Mouse (Mus musculus) left cerebral cortex, adult 2 months (tissue): ENCODE data around the gene Hspb2. TPM values are rescaled to one million over a fixed set of nuclear protein-coding genes. Genes with fewer than 3 reads are reported as not detected.

Experiments
- DNase-seq, 2 experiments: peaks; one replicate each; pipeline ENCODE4 v3.0.0; 2021 to 2022; ENCODE audit warnings: low spot score in 2 of 2, mixed read lengths in 1 of 2; ENCODE audit errors: extremely low spot score in 1 of 2
- H3K27ac ChIP-seq: fragments of 200-600 bp; 2 replicates; pipeline ENCODE4 v1.8.1; 2022
- H3K4me3 ChIP-seq: fragments of 200-600 bp; 2 replicates; pipeline ENCODE4 v1.8.1; 2022
- CTCF ChIP-seq: fragments of 200-600 bp; IDR thresholded peaks from 2 replicates; pipeline ENCODE4 v1.8.1; 2022; ENCODE audit warnings: antibody characterized with exemption, mild to moderate bottlenecking, moderate library complexity
- intact Hi-C: fragments of 180-260 bp; cut with DNase I; formaldehyde crosslinking; loops from one replicate; pipeline ENCODE4 v1.15.1; 2025
- total RNA-seq, 2 experiments: library from RNA; stranded (reverse); gene quantifications; 2 replicates each; pipeline ENCODE4 v1.2.3; 2021

The Hspb2 gene
- total RNA-seq, 2 experiments from 2014 or later: 1.4 to 1.5 TPM

- intact Hi-C loops: loop anchor here (2.0 to 5.0 kb wide), 2 partner anchors 27 to 41 kb away; partner anchors contain the start of gene Fdxacb1
- Histone ChIP-seq H3K27ac (no peak overlapping the region), H3K4me3 (no peak overlapping the region)
- no peak for TF ChIP-seq CTCF
- DNase-seq: no peak
These were observed 26.1 kb downstream of the Hspb2 start for GRCm38 (mm10) chr9:50725921-50726590.

GRCm38 (mm10) chr9:50724661-50725330, 27.4 kb downstream of the Hspb2 start:
- intact Hi-C loops: loop anchor here (5.0 kb wide), 1 partner anchor 43 kb away; the partner anchor contains the start of gene Fdxacb1
- Histone ChIP-seq H3K4me3 (no peak overlapping the region), H3K27ac (no peak overlapping the region)
- TF ChIP-seq CTCF: no peak
- DNase-seq: no peak

DNA sequence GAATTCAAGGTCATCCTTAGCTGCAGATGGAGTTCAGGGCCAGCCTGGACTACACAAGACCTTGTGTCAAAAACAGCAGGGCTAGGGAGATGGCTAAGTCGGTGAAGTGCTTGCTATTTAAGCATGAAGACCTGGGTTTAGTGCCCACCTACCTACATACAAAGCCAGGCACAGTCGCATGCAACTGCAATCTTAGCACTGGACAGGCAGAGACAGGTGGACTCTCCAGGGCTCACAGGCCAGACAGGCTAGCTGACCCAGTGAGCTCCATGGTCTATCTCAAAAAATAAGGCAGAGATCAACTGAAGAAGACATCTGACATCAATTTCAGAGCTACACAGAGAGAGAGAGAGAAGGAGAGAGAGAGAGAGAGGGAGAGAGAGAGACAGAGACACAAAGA, 28.0 kb downstream of the Hspb2 start:
- TF ChIP-seq CTCF: no peak
- DNase-seq: no peak
- Histone ChIP-seq H3K27ac (no peak overlapping the region), H3K4me3 (no peak overlapping the region)
- intact Hi-C loops: no loop called here

DNA sequence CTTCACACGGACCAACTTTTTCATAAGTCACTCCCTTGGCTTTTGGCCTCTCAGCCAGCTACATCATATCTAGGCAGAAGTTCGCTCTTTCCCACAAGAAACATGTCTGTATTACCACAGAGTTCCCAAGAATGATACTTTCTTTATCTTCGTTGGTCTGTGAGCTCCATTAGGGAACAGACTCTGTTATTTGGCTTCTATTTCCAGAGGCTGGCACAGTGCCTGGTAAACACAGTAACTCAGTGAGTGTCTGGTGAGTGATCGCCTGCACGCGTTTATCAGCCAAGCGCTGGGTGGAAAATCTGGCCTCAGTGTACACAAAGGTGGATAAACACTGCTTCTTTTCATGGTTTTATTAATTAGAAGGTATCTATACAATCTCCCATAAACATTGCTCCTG, 28.7 kb downstream of the Hspb2 start:
- intact Hi-C loops: no loop called here
- no peak overlapping the region for H3K4me3 ChIP-seq
- H3K27ac ChIP-seq: peak overlapping the region; percentile 44; the same call in 1 of the 2 replicates
- DNase-seq: peak in 1 of 2 experiments; percentile 50
- no peak for TF ChIP-seq CTCF

- TF ChIP-seq CTCF: no peak
- intact Hi-C loops: no loop called here
- no peak overlapping the region for H3K27ac ChIP-seq
- DNase-seq: no peak
- H3K4me3 ChIP-seq: no peak overlapping the region
These were observed 29.7 kb downstream of the Hspb2 start for GRCm38 (mm10) chr9:50722451-50722911.

DNA sequence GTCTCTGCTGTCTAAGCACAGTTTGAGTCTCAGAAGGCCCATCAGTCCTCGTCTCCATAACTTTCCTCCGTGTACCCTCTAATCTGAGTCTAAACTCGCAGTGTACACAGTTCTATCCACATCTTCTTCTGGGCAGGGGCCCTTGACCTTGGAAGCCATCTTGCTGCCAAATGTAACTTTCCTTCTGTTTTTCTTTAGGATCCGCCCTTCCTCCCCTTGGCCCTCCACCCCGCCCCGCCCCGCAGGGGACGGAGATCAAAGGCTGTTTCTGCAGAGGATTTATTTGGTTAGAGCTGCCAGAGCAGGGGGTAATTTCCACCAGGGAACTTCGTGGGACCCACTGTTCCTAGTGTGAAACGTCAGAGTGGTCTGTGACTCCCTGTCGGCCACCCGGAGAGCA, 31.1 kb downstream of the Hspb2 start:
- intact Hi-C loops: no loop called here
- TF ChIP-seq CTCF: no peak; the same call in 1 of the 2 replicates
- no peak for DNase-seq
- H3K27ac ChIP-seq: peak overlapping the region; percentile 38; the same call in 1 of the 2 replicates
- no peak overlapping the region for H3K4me3 ChIP-seq

GRCm38 (mm10) chr9:50718878-50719277, 33.3 kb downstream of the Hspb2 start:
- Histone ChIP-seq H3K27ac (no peak overlapping the region), H3K4me3 (no peak overlapping the region)
- intact Hi-C loops: no loop called here
- DNase-seq: no peak
- no peak for TF ChIP-seq CTCF

- no peak for DNase-seq
- TF ChIP-seq CTCF: no peak
- intact Hi-C loops: no loop called here
- H3K4me3 ChIP-seq: no peak overlapping the region
- H3K27ac ChIP-seq: no peak overlapping the region
These were observed 38.0 kb downstream of the Hspb2 start for GRCm38 (mm10) chr9:50714188-50714587.

DNA sequence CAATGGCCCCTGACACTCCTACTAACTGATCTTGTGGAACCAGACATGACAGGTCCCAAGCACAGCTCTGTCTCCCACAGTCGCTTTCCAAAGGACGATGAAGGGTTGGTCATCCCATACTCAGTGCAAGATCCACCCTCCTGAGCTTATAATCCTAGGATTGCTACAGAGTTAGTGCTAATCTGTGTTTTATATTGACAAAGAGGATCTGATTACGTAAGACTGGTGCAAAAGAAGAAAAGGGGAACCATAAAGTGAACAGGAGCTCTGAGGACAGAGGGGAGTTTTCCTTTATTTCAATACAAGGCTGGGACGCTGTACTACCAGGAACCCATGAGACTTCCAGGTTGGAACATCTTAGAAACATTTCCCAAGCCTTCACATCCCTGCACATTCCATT, 40.8 kb downstream of the Hspb2 start:
- no peak for DNase-seq
- H3K4me3 ChIP-seq: no peak overlapping the region
- no peak overlapping the region for H3K27ac ChIP-seq
- intact Hi-C loops: no loop called here
- TF ChIP-seq CTCF: no peak

DNA sequence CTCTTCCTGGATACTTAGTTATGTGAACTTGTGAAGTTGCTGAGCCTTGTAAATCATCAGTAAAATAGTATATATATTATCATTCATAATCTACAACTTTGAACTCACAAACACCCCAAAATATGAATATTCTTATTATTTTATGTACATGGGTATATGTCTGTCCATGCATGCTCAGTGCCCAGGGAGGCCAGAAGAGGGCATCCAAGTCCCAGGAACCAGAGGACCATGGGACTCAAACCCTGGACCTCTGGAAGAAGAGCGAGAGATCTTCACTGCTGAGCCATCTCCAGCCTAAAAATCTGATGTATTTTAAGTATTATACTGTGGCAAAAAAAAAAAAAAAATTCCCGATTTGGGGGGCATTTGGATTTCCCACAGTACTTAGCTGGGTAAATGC, 43.0 kb downstream of the Hspb2 start:
- TF ChIP-seq CTCF: peak; percentile 75
- intact Hi-C loops: loop anchor here (2.0 kb wide), 2 partner anchors 26 to 60 kb away; partner anchors contain the start of gene Fdxacb1
- DNase-seq: no peak
- Histone ChIP-seq H3K27ac (no peak overlapping the region), H3K4me3 (no peak overlapping the region)

DNA sequence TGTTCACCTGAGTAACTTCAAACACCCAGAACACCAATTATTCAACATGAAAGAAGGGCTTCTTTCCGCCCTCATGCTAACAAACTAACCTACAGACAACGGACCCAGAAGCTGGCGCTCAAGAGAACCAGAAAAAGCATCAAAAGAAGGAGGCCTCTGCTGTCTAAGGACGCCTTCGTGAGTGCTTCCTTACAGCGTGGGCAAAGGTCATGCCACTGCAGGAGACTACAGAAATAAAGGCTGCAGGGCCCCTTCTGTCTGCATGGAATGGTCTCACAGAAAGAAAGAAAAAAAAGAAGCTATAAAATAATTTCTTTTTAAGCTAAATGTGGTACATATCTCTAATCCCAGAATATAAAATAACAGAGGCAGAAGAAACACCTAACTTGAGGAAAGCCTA, 47.2 kb downstream of the Hspb2 start:
- H3K27ac ChIP-seq: no peak overlapping the region
- intact Hi-C loops: no loop called here
- TF ChIP-seq CTCF: no peak
- no peak overlapping the region for H3K4me3 ChIP-seq
- no peak for DNase-seq

Other genes with a start within 250 kb of the Hspb2 start
- 10 to 100 TPM; 28.6 to 31.6 TPM for gene Pts, start 223.6 kb downstream of the Hspb2 start, total RNA-seq
- 10 to 100 TPM; 22.6 to 23.8 TPM for gene Il18, start 197.5 kb downstream of the Hspb2 start, total RNA-seq
- gene Bco2, start 197.2 kb downstream of the Hspb2 start, total RNA-seq: 1 to 10 TPM; 3.0 to 3.6 TPM
- not detected for gene Tex12, start 191.0 kb downstream of the Hspb2 start, total RNA-seq
- gene Sdhd, start 148.5 kb downstream of the Hspb2 start, total RNA-seq: 100 to 1,000 TPM in 1 of 2 experiments, 10 to 100 TPM in 1; 97.9 to 114 TPM
- 100 to 1,000 TPM; 216 to 226 TPM for gene Timm8b, start 148.4 kb downstream of the Hspb2 start, total RNA-seq
- 1 to 10 TPM; 2.0 to 3.8 TPM for gene Pih1d2, start 135.0 kb downstream of the Hspb2 start, total RNA-seq
- gene Nkapd1, start 134.9 kb downstream of the Hspb2 start, total RNA-seq: 10 to 100 TPM; 21.3 to 22.1 TPM
- gene Dlat, start 92.6 kb downstream of the Hspb2 start, total RNA-seq: 100 to 1,000 TPM; 110 to 119 TPM
- gene Dixdc1, start 12.8 kb downstream of the Hspb2 start, total RNA-seq: 10 to 100 TPM; 79.4 to 80.7 TPM
- 1 to 10 TPM; 2.8 to 3.2 TPM for gene 2310030G06Rik, start 5.8 kb downstream of the Hspb2 start, total RNA-seq
- gene Cryab, start 1.0 kb downstream of the Hspb2 start, total RNA-seq: 100 to 1,000 TPM; 118 to 125 TPM
- 1 to 10 TPM; 4.6 to 4.8 TPM for gene Fdxacb1, start 15.9 kb upstream of the Hspb2 start, total RNA-seq
- 10 to 100 TPM; 25.4 to 26.7 TPM for gene Alg9, start 22.7 kb upstream of the Hspb2 start, total RNA-seq
- 10 to 100 TPM; 34.7 to 38.3 TPM for gene 1110032A03Rik, start 23.2 kb upstream of the Hspb2 start, total RNA-seq
- gene Ppp2r1b, start 92.9 kb upstream of the Hspb2 start, total RNA-seq: 10 to 100 TPM; 21.6 to 28.5 TPM